Mouse (Mus musculus): ENCODE data around the gene Nme9.

Nme9 gene

GRCm38 (mm10) chr9:99480764-99481163 lies 29.5 kb downstream of the Nme9 start:
- DNase-seq (ENCODE audit: low read depth) = no peak

DNA sequence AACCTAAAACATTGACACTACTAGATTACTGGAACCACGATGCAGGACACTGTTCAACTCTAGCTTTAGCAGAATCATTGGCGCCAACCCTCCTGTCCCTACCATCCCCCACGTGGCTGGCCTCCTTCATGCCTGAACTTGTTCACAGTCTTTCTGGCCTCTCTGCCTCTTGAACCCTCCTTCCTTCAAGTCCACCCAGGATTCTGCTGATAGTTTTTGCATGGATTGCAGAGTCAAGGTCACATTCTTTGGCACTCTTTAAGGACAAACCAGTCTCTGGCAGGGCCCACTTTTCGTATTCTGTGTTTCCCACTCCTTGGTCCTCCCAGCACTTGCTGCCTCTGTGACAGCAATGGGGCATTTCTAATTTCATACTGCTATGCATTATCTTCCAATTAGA lies 31.9 kb downstream of the Nme9 start:
- DNase-seq (ENCODE audit: low read depth) = no peak

DNA sequence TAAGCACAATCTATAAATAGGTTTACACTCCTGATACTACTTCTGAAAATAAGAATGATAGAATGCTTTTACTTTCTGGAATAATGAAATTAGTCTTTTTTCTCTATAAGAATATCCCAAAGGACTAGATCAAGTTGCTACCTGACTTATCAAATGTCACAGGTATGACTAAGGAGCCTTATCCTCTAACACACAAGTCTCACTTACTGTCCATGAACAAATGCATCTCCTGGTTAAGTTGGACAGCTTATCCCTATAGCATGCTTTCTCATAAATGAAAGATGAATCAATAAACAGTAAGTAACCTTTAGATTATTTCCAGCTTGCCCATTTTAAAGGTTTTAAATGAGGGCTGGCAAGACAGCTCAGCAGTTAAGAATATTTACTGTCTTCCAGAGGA lies 33.4 kb downstream of the Nme9 start:
- DNase-seq (ENCODE audit: low read depth) = no peak

- peak; percentile 27 for DNase-seq (ENCODE audit: low read depth)
Measured at GRCm38 (mm10) chr9:99485144-99485543, 33.9 kb downstream of the Nme9 start.

DNA sequence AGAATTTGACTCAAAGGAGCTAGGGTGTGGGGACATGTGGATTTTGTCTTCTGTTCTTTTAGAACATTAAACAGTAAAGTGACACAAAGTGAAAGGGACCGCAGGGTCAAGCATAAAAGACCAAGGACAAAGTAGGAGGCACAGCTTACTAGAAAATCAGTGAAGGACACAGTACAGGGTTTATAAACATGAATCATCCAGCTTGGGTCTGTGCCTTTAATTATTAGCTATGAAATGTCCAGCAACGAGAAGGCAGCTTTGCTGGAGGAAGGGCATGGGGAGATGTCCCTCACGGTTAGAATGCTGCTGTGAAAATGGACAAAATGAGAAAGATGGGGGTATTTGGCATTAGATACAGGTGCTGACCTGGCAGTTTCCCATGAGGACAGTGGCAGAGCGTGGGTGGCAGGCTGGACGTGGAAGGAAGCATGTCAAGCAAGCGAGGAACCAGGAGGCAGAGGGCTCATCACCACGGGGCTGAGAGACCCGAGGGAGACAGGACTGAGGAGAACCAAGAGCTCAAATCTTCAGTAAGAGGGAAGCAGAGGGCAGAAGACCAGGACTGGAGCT lies 35.9 kb downstream of the Nme9 start:
- DNase-seq (ENCODE audit: low read depth) = no peak

DNA sequence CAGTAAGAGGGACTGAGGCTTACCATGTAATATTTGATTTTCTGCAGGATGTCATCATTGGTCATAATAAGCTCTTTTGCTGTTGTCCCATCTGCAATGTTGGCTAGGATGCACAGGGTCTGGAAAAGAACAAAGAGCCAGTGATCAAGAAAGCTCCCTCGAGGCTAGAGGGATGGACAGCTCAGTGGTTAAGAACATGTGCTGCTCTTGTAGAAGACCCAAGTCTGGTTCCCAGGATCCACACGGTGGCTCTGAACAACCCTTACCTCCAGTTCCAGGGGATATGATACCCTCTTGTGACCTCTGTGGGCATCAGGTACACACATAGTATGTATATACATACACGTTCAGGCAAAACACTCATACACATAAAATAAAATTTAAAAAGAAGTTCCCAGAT lies 36.6 kb downstream of the Nme9 start:
- no peak for DNase-seq (ENCODE audit: low read depth)

DNA sequence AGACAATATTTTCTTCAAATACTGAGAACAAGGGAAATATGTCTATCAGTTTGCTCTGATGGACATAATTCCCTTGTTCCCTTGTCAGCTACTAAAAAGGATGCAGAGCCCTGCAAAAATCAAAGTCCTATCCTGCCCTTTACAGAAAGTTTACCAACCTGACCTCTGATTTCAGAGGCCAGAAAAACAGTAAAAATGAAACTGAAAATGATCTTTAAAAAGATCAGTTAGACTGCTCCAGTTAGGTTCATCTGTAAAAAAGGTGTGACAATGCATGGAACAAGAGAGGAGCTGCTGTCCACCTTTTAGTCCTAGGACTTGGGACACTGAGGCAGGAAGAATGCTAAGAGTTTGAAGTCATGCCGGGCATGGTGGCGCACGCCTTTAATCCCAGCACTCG lies 39.8 kb downstream of the Nme9 start:
- no peak for DNase-seq (ENCODE audit: low read depth)

GRCm38 (mm10) chr9:99492634-99493200 lies 41.4 kb downstream of the Nme9 start:
- peak; percentile 87 for DNase-seq (ENCODE audit: low read depth)

DNA sequence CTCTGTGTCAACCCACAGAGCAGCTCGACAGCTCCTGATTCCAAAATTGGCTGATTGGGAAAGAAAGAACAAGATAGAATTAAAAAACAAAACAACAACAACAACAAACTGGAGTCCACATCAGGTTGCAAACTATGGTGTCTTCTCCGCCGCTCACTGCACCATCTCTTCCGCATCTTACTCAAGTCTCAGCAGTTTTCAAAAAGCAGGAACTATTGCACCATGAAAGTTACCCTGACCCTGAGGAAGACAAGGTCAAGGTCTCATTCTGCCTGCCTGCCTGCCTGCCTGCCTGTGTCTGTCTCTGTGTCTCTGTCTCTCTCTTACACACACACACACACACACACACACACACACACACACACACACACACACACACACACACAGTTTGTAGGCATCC lies 48.1 kb downstream of the Nme9 start:
- peak; percentile 42 for DNase-seq (ENCODE audit: low read depth)

- peak; percentile 80 for DNase-seq (ENCODE audit: low read depth)
Measured at GRCm38 (mm10) chr9:99505875-99506274, 54.6 kb downstream of the Nme9 start.

All from 416B (cell line).